Mouse (Mus musculus) liver, embryonic 12.5 days (tissue): ENCODE measurements around the gene Tas2r102. TPM values are rescaled to one million over a fixed set of nuclear protein-coding genes. Genes with fewer than 3 reads are reported as not detected.

Source experiments
- ATAC-seq: fragments of 200-750 bp; cut with Nextera tagmentation; 2 replicates; pipeline ENCODE4 v1.8.0; 2017; ENCODE audit warnings: moderate number of reproducible peaks, mild to moderate bottlenecking, moderate library complexity
- H3K27ac ChIP-seq: fragments of 300-500 bp; sonication (generic); 2 replicates; pipeline ENCODE4 v1.5.1; 2016; ENCODE audit warnings: mild to moderate bottlenecking
- H3K27me3 ChIP-seq: fragments of 300-500 bp; sonication (generic); replicated peaks from 2 replicates; pipeline ENCODE4 v1.6.1; 2016; ENCODE audit warnings: mild to moderate bottlenecking, moderate library complexity
- H3K36me3 ChIP-seq: fragments of 300-500 bp; sonication (generic); 2 replicates; pipeline ENCODE4 v1.6.1; 2016; ENCODE audit warnings: mild to moderate bottlenecking, moderate library complexity
- H3K4me1 ChIP-seq: fragments of 300-500 bp; sonication (generic); 2 replicates; pipeline ENCODE4 v1.6.1; 2016
- H3K4me2 ChIP-seq: fragments of 300-500 bp; sonication (generic); 2 replicates; pipeline ENCODE4 v1.6.1; 2016; ENCODE audit warnings: mild to moderate bottlenecking, moderate library complexity
- H3K4me3 ChIP-seq: fragments of 300-500 bp; sonication (generic); 2 replicates; pipeline ENCODE4 v1.5.1; 2016; ENCODE audit warnings: mild to moderate bottlenecking, moderate library complexity
- H3K9ac ChIP-seq: fragments of 300-500 bp; sonication (generic); 2 replicates; pipeline ENCODE4 v1.6.1; 2016; ENCODE audit warnings: mild to moderate bottlenecking, moderate library complexity
- H3K9me3 ChIP-seq: fragments of 300-500 bp; sonication (generic); replicated peaks from 2 replicates; pipeline ENCODE4 v1.6.1; 2016; ENCODE audit warnings: mild to moderate bottlenecking, moderate library complexity
- WGBS: fragments of 180-500 bp; shearing (Covaris S2); methylation state at CpG from one replicate; pipeline ENCODE4 v1.1.7; 2016; ENCODE audit not compliant: insufficient replicate concordance; 5-methylcytosine and 5-hydroxymethylcytosine counted together
- polyA plus RNA-seq: library from polyadenylated mRNA; unstranded; fragments of >200 nt; fragmentation: Nextera tagmentation; extraction: Ambion mirVana; gene quantifications from 2 replicates; pipeline ENCODE4 v1.2.1, GENCODE M21; 2016

Gene Tas2r102
- not detected in 2 replicates for polyA plus RNA-seq

- Histone ChIP-seq H3K9me3 (no peaks in the 10 kb centered on the region), H3K4me3 (no peak within 1 kb of the TSS), H3K36me3 (no peaks in the 10 kb centered on the region), H3K27me3 (no peaks in the 10 kb centered on the region), H3K4me2 (no peak within 1 kb of the TSS), H3K27ac (no peak within 1 kb of the TSS), H3K4me1 (no peaks in the 10 kb centered on the region), H3K9ac (no peak within 1 kb of the TSS)
- ATAC-seq: no peak
- WGBS: 88% methylated on average over 2 of the region's 2 CpGs
Observed at GRCm38 (mm10) chr6:132761831-132762230, at the start of gene Tas2r102. TSS of gene Tas2r102 (plus strand) at chr6:132762131.

GRCm38 (mm10) chr6:132737935-132738334 lies 24.0 kb upstream of the Tas2r102 start, which contains the start of gene Tas2r115:
TSS of gene Tas2r115 (minus strand) at chr6:132738035.
- Histone ChIP-seq H3K9ac (no peak within 1 kb of the TSS), H3K27ac (no peak within 1 kb of the TSS), H3K4me2 (no peak within 1 kb of the TSS), H3K4me3 (no peak within 1 kb of the TSS), H3K9me3 (no peaks in the 10 kb centered on the region), H3K36me3 (no peaks in the 10 kb centered on the region), H3K27me3 (no peaks in the 10 kb centered on the region), H3K4me1 (no peaks in the 10 kb centered on the region)
- ATAC-seq: no peak
- WGBS: 55% methylated on average over 2 of the region's 2 CpGs

GRCm38 (mm10) chr6:132750206-132750605 lies 11.7 kb upstream of the Tas2r102 start:
- 62% methylated on average over 2 of the region's 2 CpGs for WGBS
- Histone ChIP-seq H3K27ac (no peak overlapping the region), H3K9me3 (no peaks in the 10 kb centered on the region), H3K27me3 (no peaks in the 10 kb centered on the region), H3K4me2 (no peak overlapping the region), H3K36me3 (no peaks in the 10 kb centered on the region), H3K4me3 (no peak overlapping the region), H3K4me1 (no peaks in the 10 kb centered on the region), H3K9ac (no peak overlapping the region)
- ATAC-seq: no peak

- Histone ChIP-seq H3K4me1 (no peaks in the 10 kb centered on the region), H3K4me3 (no peak within 1 kb of the TSS), H3K4me2 (no peak within 1 kb of the TSS), H3K9me3 (no peaks in the 10 kb centered on the region), H3K27me3 (no peaks in the 10 kb centered on the region), H3K36me3 (no peaks in the 10 kb centered on the region), H3K9ac (no peak within 1 kb of the TSS), H3K27ac (no peak within 1 kb of the TSS)
- no peak for ATAC-seq
- WGBS: 43% methylated on average over 1 of the region's 1 CpGs
Observed at GRCm38 (mm10) chr6:132754430-132754829, 7.5 kb upstream of the Tas2r102 start, which contains the start of gene Tas2r124. TSS of gene Tas2r124 (plus strand) at chr6:132754730.

- Histone ChIP-seq H3K4me2 (no peak within 1 kb of the TSS), H3K27ac (no peak within 1 kb of the TSS), H3K27me3 (no peaks in the 10 kb centered on the region), H3K9ac (no peak within 1 kb of the TSS), H3K4me1 (no peaks in the 10 kb centered on the region), H3K4me3 (no peak within 1 kb of the TSS), H3K9me3 (no peaks in the 10 kb centered on the region), H3K36me3 (no peaks in the 10 kb centered on the region)
- ATAC-seq: no peak
Observed at GRCm38 (mm10) chr6:132778062-132778461, 16.1 kb downstream of the Tas2r102 start, which contains the start of gene Tas2r136. TSS of gene Tas2r136 (minus strand) at chr6:132778162.

- no peaks in the 10 kb centered on the region for H3K4me1 ChIP-seq
- H3K9me3 ChIP-seq: peaks cover 2% of the 10 kb centered on the region
- no peaks in the 10 kb centered on the region for H3K36me3 ChIP-seq
- H3K4me2 ChIP-seq: no peak overlapping the region
- ATAC-seq: no peak
- H3K9ac ChIP-seq: no peak overlapping the region
- 18% methylated on average over 1 of the region's 1 CpGs for WGBS
- H3K4me3 ChIP-seq: no peak overlapping the region
- no peaks in the 10 kb centered on the region for H3K27me3 ChIP-seq
- no peak overlapping the region for H3K27ac ChIP-seq
Observed at GRCm38 (mm10) chr6:132795393-132795792, 33.5 kb downstream of the Tas2r102 start.

GRCm38 (mm10) chr6:132802518-132802917 lies 40.6 kb downstream of the Tas2r102 start, which contains the start of gene Tas2r117:
TSS of gene Tas2r117 (plus strand) at chr6:132802818.
- no peaks in the 10 kb centered on the region for H3K36me3 ChIP-seq
- no peak within 1 kb of the TSS for H3K27ac ChIP-seq
- no peaks in the 10 kb centered on the region for H3K9me3 ChIP-seq
- no peaks in the 10 kb centered on the region for H3K27me3 ChIP-seq
- H3K4me2 ChIP-seq: no peak within 1 kb of the TSS
- no peak within 1 kb of the TSS for H3K4me3 ChIP-seq
- no peaks in the 10 kb centered on the region for H3K4me1 ChIP-seq
- WGBS: 59% methylated on average over 1 of the region's 1 CpGs
- ATAC-seq: no peak
- H3K9ac ChIP-seq: no peak within 1 kb of the TSS

Other genes starting within 250 kb of the Tas2r102 start
- gene Prh1, start 192.3 kb upstream of the Tas2r102 start, polyA plus RNA-seq: not detected in 2 replicates
- not detected in 2 replicates for gene Prp2, start 166.2 kb upstream of the Tas2r102 start, polyA plus RNA-seq
- gene A630073D07Rik, start 110.6 kb upstream of the Tas2r102 start, polyA plus RNA-seq: not detected in 2 replicates
- gene Tas2r120, start 105.2 kb upstream of the Tas2r102 start, polyA plus RNA-seq: not detected in 2 replicates
- gene Tas2r121, start 61.1 kb upstream of the Tas2r102 start, polyA plus RNA-seq: not detected in 2 replicates
- gene Tas2r122, start 50.2 kb upstream of the Tas2r102 start, polyA plus RNA-seq: not detected in 2 replicates
- not detected in 2 replicates for gene Tas2r115, start 24.1 kb upstream of the Tas2r102 start, polyA plus RNA-seq
- not detected in 2 replicates for gene Tas2r124, start 7.4 kb upstream of the Tas2r102 start, polyA plus RNA-seq
- gene Tas2r136, start 16.0 kb downstream of the Tas2r102 start, polyA plus RNA-seq: not detected in 2 replicates
- not detected in 2 replicates for gene Tas2r117, start 40.7 kb downstream of the Tas2r102 start, polyA plus RNA-seq
- gene Tas2r123, start 85.0 kb downstream of the Tas2r102 start, polyA plus RNA-seq: not detected in 2 replicates
- not detected in 2 replicates for gene Tas2r116, start 93.3 kb downstream of the Tas2r102 start, polyA plus RNA-seq
- not detected in 2 replicates for gene Tas2r110, start 105.9 kb downstream of the Tas2r102 start, polyA plus RNA-seq
- gene Tas2r113, start 130.9 kb downstream of the Tas2r102 start, polyA plus RNA-seq: not detected in 2 replicates
- not detected in 2 replicates for gene Tas2r125, start 147.5 kb downstream of the Tas2r102 start, polyA plus RNA-seq
- not detected in 2 replicates for gene Tas2r129, start 189.0 kb downstream of the Tas2r102 start, polyA plus RNA-seq
- gene Tas2r131, start 195.8 kb downstream of the Tas2r102 start, polyA plus RNA-seq: not detected in 2 replicates
- gene Tas2r109, start 218.8 kb downstream of the Tas2r102 start, polyA plus RNA-seq: not detected in 2 replicates